Mouse (Mus musculus) heart, postnatal 10 days (tissue): ENCODE data around the gene Lamtor4. TPM values are rescaled to one million over a fixed set of nuclear protein-coding genes. Genes with fewer than 3 reads are reported as not detected.

Experiments used
- DNase-seq, 2 experiments: peaks; one replicate each; pipeline ENCODE4 v3.0.0; 2021
- intact Hi-C: fragments of 180-260 bp; cut with DNase I; formaldehyde crosslinking; loops from one replicate; pipeline ENCODE4 v1.15.1; 2025
- total RNA-seq, 2 experiments: library from RNA; stranded (reverse); gene quantifications; 2 replicates each; pipeline ENCODE4 v1.2.3; 2021

The Lamtor4 gene
- total RNA-seq, 2 experiments from 2014 or later = 75.6 to 77.5 TPM

GRCm38 (mm10) chr5:138283540-138283939 lies 28.3 kb downstream of the Lamtor4 start:
- intact Hi-C loops = no loop called here
- DNase-seq = no peak

GRCm38 (mm10) chr5:138287861-138288260 lies 32.6 kb downstream of the Lamtor4 start:
- intact Hi-C loops = no loop called here
- no peak for DNase-seq

- intact Hi-C loops = no loop called here
- no peak for DNase-seq
Measured at GRCm38 (mm10) chr5:138291638-138292037, 36.4 kb downstream of the Lamtor4 start.

GRCm38 (mm10) chr5:138294158-138294557 lies 38.9 kb downstream of the Lamtor4 start:
- no peak for DNase-seq
- intact Hi-C loops = no loop called here

- no peak for DNase-seq
- intact Hi-C loops = no loop called here
Measured at GRCm38 (mm10) chr5:138299613-138300012, 44.3 kb downstream of the Lamtor4 start.

Other genes starting within 250 kb of the Lamtor4 start
- not detected for gene Smok3a, start 234.2 kb upstream of the Lamtor4 start, total RNA-seq
- gene Smok3b, start 234.1 kb upstream of the Lamtor4 start, total RNA-seq = not detected
- not detected for gene Smok3c, start 202.3 kb upstream of the Lamtor4 start, total RNA-seq
- 10 to 100 TPM; 20.8 to 24.4 TPM for gene Zkscan1, start 170.4 kb upstream of the Lamtor4 start, total RNA-seq
- 10 to 100 TPM; 14.5 to 18.2 TPM for gene Zscan21, start 138.6 kb upstream of the Lamtor4 start, total RNA-seq
- gene Zfp113, start 99.7 kb upstream of the Lamtor4 start, total RNA-seq = 10 to 100 TPM in 1 of 2 experiments, 1 to 10 TPM in 1; 5.6 to 10.1 TPM
- 100 to 1,000 TPM; 136 to 145 TPM for gene Cops6, start 94.4 kb upstream of the Lamtor4 start, total RNA-seq
- gene Ap4m1, start 83.5 kb upstream of the Lamtor4 start, total RNA-seq = 10 to 100 TPM; 11.3 to 15.5 TPM
- 10 to 100 TPM; 30.0 to 37.2 TPM for gene Mcm7, start 83.1 kb upstream of the Lamtor4 start, total RNA-seq
- gene Taf6, start 68.0 kb upstream of the Lamtor4 start, total RNA-seq = 10 to 100 TPM; 24.4 to 27.6 TPM
- gene Cnpy4, start 68.0 kb upstream of the Lamtor4 start, total RNA-seq = 10 to 100 TPM in 1 of 2 experiments, 1 to 10 TPM in 1; 9.2 to 10.1 TPM
- 1 to 10 TPM; 4.7 to 4.8 TPM for gene Mblac1, start 61.2 kb upstream of the Lamtor4 start, total RNA-seq
- gene Nxpe5, start 29.6 kb upstream of the Lamtor4 start, total RNA-seq = under 1 TPM; 0.57 TPM
- gene BC037034, start 8.6 kb downstream of the Lamtor4 start, total RNA-seq = 1 to 10 TPM; 5.4 to 6.5 TPM
- under 1 TPM; 0.36 to 0.47 TPM for gene Gal3st4, start 17.4 kb downstream of the Lamtor4 start, total RNA-seq
- not detected for gene Gm43720, start 24.5 kb downstream of the Lamtor4 start, total RNA-seq
- gene Gpc2, start 24.5 kb downstream of the Lamtor4 start, total RNA-seq = 1 to 10 TPM in 1 of 2 experiments, under 1 TPM in 1; 0.86 to 1.1 TPM
- gene Stag3, start 24.8 kb downstream of the Lamtor4 start, total RNA-seq = under 1 TPM; 0.17 to 0.22 TPM
- gene Pvrig, start 86.5 kb downstream of the Lamtor4 start, total RNA-seq = not detected
- gene Zfp157, start 186.0 kb downstream of the Lamtor4 start, total RNA-seq = 1 to 10 TPM; 7.3 to 8.3 TPM